Mouse (Mus musculus): ENCODE data around the gene Elf4.

GRCm38 (mm10) chrX:48414291-48414690, 48.6 kb downstream of the Elf4 start:
- TF ChIP-seq POLR2A (IDR thresholded peaks at IDR 0.05; ENCODE audit: borderline replicate concordance, low read depth, low read length) (no peak), CTCF (IDR thresholded peaks at IDR 0.05; ENCODE audit: low read depth, low read length) (no peak)

All from bone marrow macrophage, adult 2 months (primary cell).